Mouse (Mus musculus): Measurements from ENCODE around the gene Cdk4.

GRCm38 (mm10) chr10:127075080-127075479 is 11.7 kb downstream of the Cdk4 start, which contains the start of gene Agap2:
- TF ChIP-seq POLR2A (IDR thresholded peaks at IDR 0.05; ENCODE audit: insufficient read length, low read depth): no peak
- no peak for TF ChIP-seq MAX (IDR thresholded peaks at IDR 0.05; ENCODE audit: low read depth)
- no peak for TF ChIP-seq POLR2AphosphoS2 (IDR thresholded peaks at IDR 0.05; ENCODE audit: insufficient read length, low read depth)
- no peak for TF ChIP-seq MYOG (IDR thresholded peaks at IDR 0.05; ENCODE audit: control insufficient read depth in 1 of 3, insufficient read depth in 1 of 3, insufficient read length in 2 of 3, low read depth in 2 of 3)
- TF ChIP-seq USF1 (IDR thresholded peaks at IDR 0.05; ENCODE audit: low read depth): no peak
- TF ChIP-seq TCF12 (IDR thresholded peaks at IDR 0.05; ENCODE audit: insufficient read depth, poor library complexity, severe bottlenecking): no peak
- TF ChIP-seq CEBPB (IDR thresholded peaks at IDR 0.05; ENCODE audit: insufficient read depth, poor library complexity, severe bottlenecking): no peak
- TF ChIP-seq MYOD1 (IDR thresholded peaks at IDR 0.05; ENCODE audit: control insufficient read depth in 1 of 3, insufficient read length in 2 of 3, low read depth in 2 of 3): no peak
- TF ChIP-seq E2F4 (IDR thresholded peaks at IDR 0.05; ENCODE audit: insufficient read depth): no peak
- no peak for TF ChIP-seq TCF3 (IDR thresholded peaks at IDR 0.05; ENCODE audit: insufficient read length, low read depth)

Data from myocyte (in vitro differentiated cells).